Mouse (Mus musculus) neural tube, embryonic 15.5 days (tissue): Measurements from ENCODE around the gene Ccdc103. TPM values are rescaled to one million over a fixed set of nuclear protein-coding genes. Genes with fewer than 3 reads are reported as not detected.

Experiments
- ATAC-seq: fragments of 200-750 bp; cut with Nextera tagmentation; 2 replicates; pipeline ENCODE4 v1.8.0; 2017; ENCODE audit warnings: mild to moderate bottlenecking, moderate TSS enrichment, moderate library complexity; ENCODE audit not compliant: low FRiP score
- H3K27ac ChIP-seq: fragments of 300-500 bp; sonication (generic); replicated peaks from 2 replicates; pipeline ENCODE4 v1.5.1; 2015; ENCODE audit warnings: mild to moderate bottlenecking, inconsistent platforms
- H3K27me3 ChIP-seq: fragments of 300-500 bp; sonication (generic); replicated peaks from 2 replicates; pipeline ENCODE4 v1.6.1; 2015; ENCODE audit warnings: inconsistent platforms
- H3K36me3 ChIP-seq: fragments of 300-500 bp; sonication (generic); 2 replicates; pipeline ENCODE4 v1.6.1; 2015; ENCODE audit warnings: inconsistent platforms
- H3K4me1 ChIP-seq: fragments of 300-500 bp; sonication (generic); 2 replicates; pipeline ENCODE4 v1.6.1; 2015; ENCODE audit warnings: inconsistent platforms
- H3K4me2 ChIP-seq: fragments of 300-500 bp; sonication (generic); 2 replicates; pipeline ENCODE4 v1.6.1; 2015; ENCODE audit warnings: inconsistent platforms, mild to moderate bottlenecking, moderate library complexity
- H3K4me3 ChIP-seq: fragments of 300-500 bp; sonication (generic); replicated peaks from 2 replicates; pipeline ENCODE4 v1.5.1; 2015; ENCODE audit warnings: mild to moderate bottlenecking, inconsistent platforms
- H3K9ac ChIP-seq: fragments of 300-500 bp; sonication (generic); replicated peaks from 2 replicates; pipeline ENCODE4 v1.6.1; 2015; ENCODE audit warnings: mild to moderate bottlenecking, inconsistent platforms
- H3K9me3 ChIP-seq: fragments of 300-500 bp; sonication (generic); replicated peaks from 2 replicates; pipeline ENCODE4 v1.6.1; 2016; ENCODE audit warnings: inconsistent platforms
- WGBS: fragments of 180-500 bp; shearing (Covaris S2); methylation state at CpG from one replicate; pipeline ENCODE4 v1.1.7; 2015; ENCODE audit warnings: mixed read lengths; 5-methylcytosine and 5-hydroxymethylcytosine counted together
- polyA plus RNA-seq: library from polyadenylated mRNA; unstranded; fragments of >200 nt; fragmentation: Nextera tagmentation; extraction: Ambion mirVana; gene quantifications from 2 replicates; pipeline ENCODE4 v1.2.1, GENCODE M21; 2015

The Ccdc103 gene
- 1.5 and 1.7 TPM in 2 replicates for polyA plus RNA-seq

- Histone ChIP-seq H3K9ac (peak within 1 kb of the TSS; percentile 84), H3K4me1 (peaks cover 26% of the 10 kb centered on the region), H3K4me3 (peak within 1 kb of the TSS; percentile 73), H3K27me3 (0 out of 2 replicates have a peak, but pooled peaks cover 9% of the 10 kb centered on the region), H3K36me3 (peaks cover 16% of the 10 kb centered on the region), H3K4me2 (peak within 1 kb of the TSS; percentile 83), H3K27ac (peak within 1 kb of the TSS; percentile 96), H3K9me3 (no peaks in the 10 kb centered on the region)
- under 1% methylated on average over 62 of the region's 62 CpGs for WGBS
- peak; percentile 90 for ATAC-seq
These were observed at the start of gene Ccdc103, which contains the start of gene Eftud2 for GRCm38 (mm10) chr11:102880585-102881313. Ccdc103 (plus strand) TSS chr11:102881204. Eftud2 (minus strand) TSS chr11:102880985.

- Histone ChIP-seq H3K36me3 (peaks cover 12% of the 10 kb centered on the region), H3K4me2 (no peak overlapping the region)
- WGBS: 75% methylated on average over 18 of the region's 18 CpGs
These were observed 48.2 kb upstream of the Ccdc103 start for GRCm38 (mm10) chr11:102832700-102833297.

GRCm38 (mm10) chr11:102834219-102834618, 46.8 kb upstream of the Ccdc103 start:
- Histone ChIP-seq H3K4me3 (no peak overlapping the region), H3K9ac (no peak overlapping the region), H3K4me1 (no peaks in the 10 kb centered on the region), H3K4me2 (no peak overlapping the region), H3K36me3 (peaks cover 25% of the 10 kb centered on the region), H3K27me3 (no peaks in the 10 kb centered on the region), H3K27ac (no peak overlapping the region), H3K9me3 (no peaks in the 10 kb centered on the region)
- ATAC-seq: no peak
- 84% methylated on average over 10 of the region's 10 CpGs for WGBS

More at GRCm38 (mm10) chr11:102832700-102833297, 48.2 kb upstream of the Ccdc103 start:
- Histone ChIP-seq H3K9me3 (no peaks in the 10 kb centered on the region), H3K9ac (no peak overlapping the region), H3K4me3 (no peak overlapping the region), H3K27me3 (no peaks in the 10 kb centered on the region), H3K27ac (no peak overlapping the region), H3K4me1 (no peaks in the 10 kb centered on the region)
- no peak for ATAC-seq

GRCm38 (mm10) chr11:102835549-102835948, 45.5 kb upstream of the Ccdc103 start, which contains the start of gene Higd1b:
Higd1b (plus strand) TSS chr11:102835849.
- Histone ChIP-seq H3K9me3 (no peaks in the 10 kb centered on the region), H3K36me3 (peaks cover 38% of the 10 kb centered on the region), H3K27me3 (no peaks in the 10 kb centered on the region), H3K9ac (no peak within 1 kb of the TSS), H3K4me2 (no peak within 1 kb of the TSS), H3K27ac (no peak within 1 kb of the TSS), H3K4me3 (no peak within 1 kb of the TSS), H3K4me1 (no peaks in the 10 kb centered on the region)
- no peak for ATAC-seq
- 83% methylated on average over 4 of the region's 4 CpGs for WGBS

GRCm38 (mm10) chr11:102836146-102836545, 44.9 kb upstream of the Ccdc103 start:
- no peak overlapping the region for H3K27ac ChIP-seq
- H3K4me2 ChIP-seq: no peak overlapping the region
- no peak overlapping the region for H3K9ac ChIP-seq
- H3K27me3 ChIP-seq: no peaks in the 10 kb centered on the region
- no peak overlapping the region for H3K4me3 ChIP-seq
- H3K36me3 ChIP-seq: peaks cover 43% of the 10 kb centered on the region
- no peak for ATAC-seq
- WGBS: 89% methylated on average over 9 of the region's 9 CpGs
- no peaks in the 10 kb centered on the region for H3K4me1 ChIP-seq
- no peaks in the 10 kb centered on the region for H3K9me3 ChIP-seq

- no peak for ATAC-seq
- Histone ChIP-seq H3K4me1 (no peaks in the 10 kb centered on the region), H3K27me3 (no peaks in the 10 kb centered on the region), H3K36me3 (peaks cover 53% of the 10 kb centered on the region), H3K4me2 (no peak overlapping the region), H3K27ac (no peak overlapping the region), H3K4me3 (no peak overlapping the region), H3K9me3 (no peaks in the 10 kb centered on the region), H3K9ac (no peak overlapping the region)
- WGBS: 100% methylated on average over 1 of the region's 1 CpGs
These were observed 43.6 kb upstream of the Ccdc103 start for GRCm38 (mm10) chr11:102837385-102837784.

- WGBS: 76% methylated on average over 2 of the region's 2 CpGs
- Histone ChIP-seq H3K4me2 (no peak overlapping the region), H3K9ac (no peak overlapping the region), H3K9me3 (no peaks in the 10 kb centered on the region), H3K27ac (no peak overlapping the region), H3K4me3 (no peak overlapping the region), H3K27me3 (no peaks in the 10 kb centered on the region), H3K4me1 (no peaks in the 10 kb centered on the region), H3K36me3 (peaks cover 60% of the 10 kb centered on the region)
- no peak for ATAC-seq
These were observed 42.9 kb upstream of the Ccdc103 start for GRCm38 (mm10) chr11:102838126-102838525.

- no peaks in the 10 kb centered on the region for H3K27me3 ChIP-seq
- ATAC-seq: no peak
- H3K4me1 ChIP-seq: no peaks in the 10 kb centered on the region
- no peak overlapping the region for H3K9ac ChIP-seq
- H3K27ac ChIP-seq: no peak overlapping the region
- WGBS: 89% methylated on average over 9 of the region's 9 CpGs
- no peak overlapping the region for H3K4me3 ChIP-seq
- no peak overlapping the region for H3K4me2 ChIP-seq
- H3K36me3 ChIP-seq: peaks cover 66% of the 10 kb centered on the region
- H3K9me3 ChIP-seq: no peaks in the 10 kb centered on the region
These were observed 42.3 kb upstream of the Ccdc103 start for GRCm38 (mm10) chr11:102838616-102839150.

GRCm38 (mm10) chr11:102845926-102846325, 35.1 kb upstream of the Ccdc103 start:
- Histone ChIP-seq H3K4me3 (no peak overlapping the region), H3K9ac (no peak overlapping the region), H3K9me3 (no peaks in the 10 kb centered on the region), H3K4me2 (no peak overlapping the region), H3K27me3 (no peaks in the 10 kb centered on the region), H3K36me3 (peaks cover 98% of the 10 kb centered on the region), H3K27ac (no peak overlapping the region), H3K4me1 (no peaks in the 10 kb centered on the region)
- no peak for ATAC-seq
- 94% methylated on average over 10 of the region's 10 CpGs for WGBS

GRCm38 (mm10) chr11:102851883-102852282, 29.1 kb upstream of the Ccdc103 start:
- H3K4me1 ChIP-seq: no peaks in the 10 kb centered on the region
- H3K4me2 ChIP-seq: no peak overlapping the region
- WGBS: 68% methylated on average over 5 of the region's 5 CpGs
- H3K36me3 ChIP-seq: peaks cover 92% of the 10 kb centered on the region
- no peak overlapping the region for H3K9ac ChIP-seq
- no peak overlapping the region for H3K4me3 ChIP-seq
- no peaks in the 10 kb centered on the region for H3K9me3 ChIP-seq
- no peaks in the 10 kb centered on the region for H3K27me3 ChIP-seq
- no peak for ATAC-seq
- H3K27ac ChIP-seq: no peak overlapping the region

- Histone ChIP-seq H3K4me2 (no peak overlapping the region), H3K4me3 (no peak overlapping the region), H3K27ac (no peak overlapping the region), H3K27me3 (no peaks in the 10 kb centered on the region), H3K9ac (no peak overlapping the region), H3K36me3 (peaks cover 92% of the 10 kb centered on the region), H3K9me3 (no peaks in the 10 kb centered on the region), H3K4me1 (no peaks in the 10 kb centered on the region)
- no peak for ATAC-seq
These were observed 27.2 kb upstream of the Ccdc103 start for GRCm38 (mm10) chr11:102853760-102854159.

GRCm38 (mm10) chr11:102855941-102856340, 25.1 kb upstream of the Ccdc103 start:
- no peak overlapping the region for H3K4me3 ChIP-seq
- no peak for ATAC-seq
- H3K27me3 ChIP-seq: no peaks in the 10 kb centered on the region
- WGBS: 89% methylated on average over 6 of the region's 6 CpGs
- H3K27ac ChIP-seq: no peak overlapping the region
- H3K36me3 ChIP-seq: peaks cover 92% of the 10 kb centered on the region
- no peak overlapping the region for H3K9ac ChIP-seq
- H3K4me1 ChIP-seq: no peaks in the 10 kb centered on the region
- no peaks in the 10 kb centered on the region for H3K9me3 ChIP-seq
- H3K4me2 ChIP-seq: no peak overlapping the region
